Mouse (Mus musculus) gonadal fat pad, adult 2 months (tissue): ENCODE measurements around the gene Fdxacb1. TPM values are rescaled to one million over a fixed set of nuclear protein-coding genes. Genes with fewer than 3 reads are reported as not detected.

Experiments
- DNase-seq: peaks from one replicate; pipeline ENCODE4 v3.0.0-alpha.2; 2012; ENCODE audit warnings: low read depth
- polyA plus RNA-seq: library from polyadenylated mRNA; depleted of rRNA; stranded (reverse); fragments of >200 nt; gene quantifications from 2 replicates; pipeline ENCODE4 v1.2.3, GENCODE M21; 2012

Fdxacb1 gene
- polyA plus RNA-seq, 1 experiment = 6.3 TPM

GRCm38 (mm10) chr9:50750706-50751105, 17.3 kb upstream of the Fdxacb1 start:
- no peak for DNase-seq

- DNase-seq = no peak
Observed at GRCm38 (mm10) chr9:50751323-50751722, 16.7 kb upstream of the Fdxacb1 start, which contains the start of gene Cryab. Gene Cryab (plus strand): TSS chr9:50751325.

- peak; percentile 37 for DNase-seq
Observed at GRCm38 (mm10) chr9:50752054-50752602, 15.9 kb upstream of the Fdxacb1 start, which contains the start of gene Hspb2. Gene Hspb2 (minus strand): TSS chr9:50752354.

- DNase-seq = no peak
Observed at GRCm38 (mm10) chr9:50752784-50753615, 15.0 kb upstream of the Fdxacb1 start.

GRCm38 (mm10) chr9:50753947-50754346, 14.1 kb upstream of the Fdxacb1 start:
- no peak for DNase-seq

GRCm38 (mm10) chr9:50756711-50757110, 11.3 kb upstream of the Fdxacb1 start:
- DNase-seq = no peak

- no peak for DNase-seq
Observed at GRCm38 (mm10) chr9:50761520-50762243, 6.4 kb upstream of the Fdxacb1 start.

GRCm38 (mm10) chr9:50763331-50763730, 4.7 kb upstream of the Fdxacb1 start:
- DNase-seq = no peak

- no peak for DNase-seq
Observed at GRCm38 (mm10) chr9:50767531-50768106, 417 bp upstream of the Fdxacb1 start.

GRCm38 (mm10) chr9:50770011-50770410, 2.0 kb downstream of the Fdxacb1 start:
- no peak for DNase-seq

GRCm38 (mm10) chr9:50774026-50774462, 6.0 kb downstream of the Fdxacb1 start:
- DNase-seq = no peak

GRCm38 (mm10) chr9:50774991-50775612, 7.1 kb downstream of the Fdxacb1 start, which contains the start of the genes Alg9 and 1110032A03Rik:
Gene Alg9 (plus strand): TSS chr9:50775019.
Gene 1110032A03Rik (minus strand): TSS chr9:50775520.
- no peak for DNase-seq

- no peak for DNase-seq
Observed at GRCm38 (mm10) chr9:50775662-50776126, 7.7 kb downstream of the Fdxacb1 start.

GRCm38 (mm10) chr9:50776162-50776760, 8.2 kb downstream of the Fdxacb1 start:
- DNase-seq = no peak

GRCm38 (mm10) chr9:50782155-50782554, 14.1 kb downstream of the Fdxacb1 start:
- no peak for DNase-seq

GRCm38 (mm10) chr9:50795266-50795665, 27.2 kb downstream of the Fdxacb1 start:
- DNase-seq = no peak

- DNase-seq = no peak
Observed at GRCm38 (mm10) chr9:50796776-50797175, 28.7 kb downstream of the Fdxacb1 start.

- no peak for DNase-seq
Observed at GRCm38 (mm10) chr9:50797641-50798040, 29.6 kb downstream of the Fdxacb1 start.

GRCm38 (mm10) chr9:50798368-50798767, 30.3 kb downstream of the Fdxacb1 start:
- DNase-seq = peak; percentile 49

- no peak for DNase-seq
Observed at GRCm38 (mm10) chr9:50800985-50801384, 32.9 kb downstream of the Fdxacb1 start.
